Mouse (Mus musculus) E14TG2a.4 (cell line): ENCODE measurements at regions not wholly inside any gene's neighbourhood (a gene's known extent, or its start where the extent isn't known, plus 50 kb on each side); places are given as distances from the start of the nearest gene placed in this dataset.

Experiments
- H3K27me3 ChIP-seq: 2 replicates; pipeline ENCODE4 v1.6.1; 2014; ENCODE audit warnings: low read length, control low read depth; ENCODE audit not compliant: insufficient read depth
- H3K36me3 ChIP-seq: 2 replicates; pipeline ENCODE4 v1.6.1; 2014; ENCODE audit warnings: low read length, control low read depth; ENCODE audit not compliant: insufficient read depth
- H3K4me1 ChIP-seq: replicated peaks from 2 replicates; pipeline ENCODE4 v1.6.1; 2014; ENCODE audit warnings: low read depth, low read length, control low read depth
- H3K4me3 ChIP-seq: replicated peaks from 2 replicates; pipeline ENCODE4 v1.5.1; 2014; ENCODE audit warnings: mild to moderate bottlenecking, low read length
- H3K9me3 ChIP-seq: 2 replicates; pipeline ENCODE4 v1.6.1; 2014; ENCODE audit warnings: low read length, control low read depth
- CTCF ChIP-seq: conservative IDR thresholded peaks from 2 replicates; pipeline ENCODE4 v1.5.1; 2014; ENCODE audit warnings: low read length
- NANOG ChIP-seq: IDR thresholded peaks from 2 replicates; pipeline ENCODE4 v1.6.1; 2014; ENCODE audit warnings: borderline replicate concordance, low read length, mixed read lengths
- POU5F1 ChIP-seq: IDR thresholded peaks from 2 replicates; pipeline ENCODE4 v1.6.1; 2014; ENCODE audit warnings: low read length, borderline replicate concordance

DNA sequence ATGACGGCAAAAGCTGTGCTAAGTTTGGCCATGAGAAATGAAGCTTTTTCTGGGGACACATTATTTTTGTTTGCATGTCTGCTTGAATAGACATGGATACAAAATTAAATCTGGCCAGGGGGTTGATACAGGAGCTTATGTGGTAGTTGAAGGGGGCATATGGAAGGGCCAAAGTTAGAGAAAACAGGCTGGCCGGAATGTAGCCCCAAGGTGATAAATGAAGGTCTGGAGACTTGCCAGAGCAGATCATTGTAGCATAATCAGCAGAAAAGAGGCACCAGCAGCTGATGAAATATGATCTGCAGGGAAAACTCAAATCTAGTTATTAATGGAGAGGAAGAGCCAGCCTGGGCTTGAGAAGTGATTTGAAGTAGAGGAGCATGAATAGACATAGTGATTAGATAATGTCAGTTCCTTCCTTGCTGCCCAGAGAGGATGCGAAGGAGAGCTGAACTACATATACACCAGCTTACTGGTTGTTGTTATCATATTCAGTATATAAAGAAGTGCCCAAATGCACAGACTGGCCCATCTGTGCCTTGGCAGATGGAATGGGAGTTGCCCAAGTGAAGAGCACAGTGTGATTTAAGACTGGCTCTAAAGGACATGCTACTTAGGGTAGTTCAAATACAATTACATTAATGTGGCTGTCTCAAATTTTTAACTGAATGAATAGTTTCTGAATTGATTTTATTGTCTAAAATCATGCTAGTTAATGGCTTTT, 712.3 kb upstream of the Klhl29 start:
- H3K9me3 ChIP-seq = no peaks in the 10 kb centered on the region

DNA sequence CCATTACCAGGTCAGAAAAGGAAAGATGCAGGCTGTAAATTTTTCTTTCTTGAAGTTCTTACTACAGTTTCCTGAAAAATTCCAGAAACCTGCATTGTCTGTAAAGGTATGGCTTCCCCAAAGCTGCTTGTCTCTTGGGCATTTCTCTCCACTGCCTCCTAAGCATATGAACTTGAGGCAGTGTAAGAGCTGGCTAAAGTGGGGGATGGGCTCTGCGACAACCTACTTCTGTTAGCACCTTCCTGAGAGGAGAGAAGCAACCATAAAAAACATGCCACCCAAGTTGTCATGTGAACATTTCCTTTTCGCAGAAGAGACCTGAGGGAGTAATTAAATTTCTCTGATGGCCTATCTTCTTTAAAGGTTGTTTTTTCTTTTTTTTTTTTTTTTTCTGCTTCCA, 711.6 kb upstream of the Klhl29 start:
- Histone ChIP-seq H3K9me3 (no peaks in the 10 kb centered on the region), H3K4me1 (no peaks in the 10 kb centered on the region), H3K4me3 (no peak overlapping the region), H3K27me3 (no peaks in the 10 kb centered on the region), H3K36me3 (no peaks in the 10 kb centered on the region)
- TF ChIP-seq POU5F1 = no peak
- TF ChIP-seq CTCF = no peak
- TF ChIP-seq NANOG = no peak

More for the DNA sequence above, 712.3 kb upstream of the Klhl29 start:
- no peak overlapping the region for H3K4me3 ChIP-seq
- H3K36me3 ChIP-seq = no peaks in the 10 kb centered on the region
- H3K27me3 ChIP-seq = no peaks in the 10 kb centered on the region
- TF ChIP-seq NANOG (no peak), POU5F1 (no peak), CTCF (no peak)
- H3K4me1 ChIP-seq = no peaks in the 10 kb centered on the region

DNA sequence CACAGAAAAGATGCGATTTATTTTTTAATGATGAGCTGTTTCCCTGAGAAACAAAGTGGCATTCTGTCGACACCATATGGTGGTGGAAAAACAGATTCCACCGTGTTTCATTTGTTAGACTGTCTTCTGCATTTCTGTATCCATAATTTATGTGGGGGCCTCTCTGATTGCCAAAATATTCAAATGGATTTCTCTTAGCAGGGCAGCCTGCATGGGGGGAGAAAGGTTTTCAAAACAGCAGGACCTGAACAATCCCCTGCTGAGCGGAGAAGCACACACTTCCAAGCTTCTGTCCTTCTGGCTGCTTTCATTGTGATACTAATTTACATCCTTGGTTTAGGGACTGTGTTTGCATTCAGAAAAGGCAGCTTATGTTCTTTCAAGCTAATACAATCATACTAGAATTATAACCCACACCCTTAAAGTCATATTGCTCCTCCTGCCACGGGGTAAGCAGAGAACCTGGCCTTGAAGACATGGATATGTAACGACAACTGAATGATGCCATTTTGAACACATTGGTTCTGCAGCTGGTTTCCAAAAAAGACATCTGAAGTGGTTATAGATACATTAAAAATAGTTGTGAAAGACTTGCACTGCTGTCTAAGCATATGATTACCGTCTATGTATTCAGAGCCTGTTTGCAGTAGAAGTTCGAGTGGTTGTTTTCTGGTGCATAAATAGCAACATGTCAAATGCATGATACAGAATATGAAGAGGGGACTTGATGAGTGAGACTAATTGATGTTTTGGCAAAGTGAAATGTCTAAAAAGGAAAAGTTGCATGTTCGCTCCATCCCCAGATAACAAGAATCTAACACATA, 671.6 kb upstream of the Klhl29 start:
- H3K36me3 ChIP-seq = no peaks in the 10 kb centered on the region
- H3K4me1 ChIP-seq = peaks cover 13% of the 10 kb centered on the region
- no peaks in the 10 kb centered on the region for H3K27me3 ChIP-seq
- no peaks in the 10 kb centered on the region for H3K9me3 ChIP-seq
- TF ChIP-seq CTCF = no peak
- no peak for TF ChIP-seq POU5F1
- TF ChIP-seq NANOG = no peak
- no peak overlapping the region for H3K4me3 ChIP-seq

DNA sequence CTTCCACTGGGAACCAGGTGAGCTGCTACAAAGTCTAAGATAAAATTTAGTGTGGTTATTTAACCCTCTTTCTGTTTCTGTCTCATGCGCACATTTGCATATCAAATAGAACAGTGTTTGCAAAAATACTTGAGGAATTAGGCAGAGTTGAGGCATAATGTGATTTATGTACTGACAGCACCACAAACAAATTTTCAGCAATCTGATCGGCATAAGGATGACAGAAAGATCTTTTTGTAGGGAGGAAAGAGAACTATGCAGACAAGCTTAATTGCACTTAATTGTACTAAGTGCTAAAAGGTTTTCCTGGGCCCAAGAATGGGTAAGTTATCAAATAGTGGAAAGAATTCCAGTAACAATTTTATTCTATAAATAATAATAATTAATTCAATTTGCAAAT, 670.6 kb upstream of the Klhl29 start:
- no peaks in the 10 kb centered on the region for H3K9me3 ChIP-seq
- TF ChIP-seq NANOG (no peak), POU5F1 (no peak), CTCF (no peak)
- peaks cover 13% of the 10 kb centered on the region for H3K4me1 ChIP-seq
- no peaks in the 10 kb centered on the region for H3K36me3 ChIP-seq
- no peak overlapping the region for H3K4me3 ChIP-seq
- H3K27me3 ChIP-seq = no peaks in the 10 kb centered on the region

DNA sequence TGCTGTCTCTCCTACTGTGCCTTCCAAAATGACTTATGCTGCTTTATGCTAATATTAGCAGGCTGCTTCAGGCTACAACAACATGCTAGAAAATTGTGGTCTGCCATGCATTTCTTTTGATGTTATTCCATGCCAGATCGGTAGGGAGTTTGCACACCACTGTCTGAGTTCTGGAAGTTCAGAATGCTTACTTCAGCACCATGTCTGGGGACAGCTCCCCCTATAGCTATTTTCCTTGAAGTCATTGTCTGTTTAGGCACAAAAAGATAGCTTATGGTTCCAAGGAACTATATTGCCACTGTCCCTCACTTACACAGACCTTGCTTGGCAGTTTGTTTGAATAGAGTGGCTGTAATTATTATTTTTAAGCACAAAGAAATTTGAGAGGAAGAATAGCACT, 666.8 kb upstream of the Klhl29 start:
- Histone ChIP-seq H3K4me3 (no peak overlapping the region), H3K9me3 (no peaks in the 10 kb centered on the region), H3K36me3 (no peaks in the 10 kb centered on the region), H3K4me1 (peaks cover 19% of the 10 kb centered on the region), H3K27me3 (no peaks in the 10 kb centered on the region)
- no peak for TF ChIP-seq NANOG
- no peak for TF ChIP-seq CTCF
- no peak for TF ChIP-seq POU5F1

DNA sequence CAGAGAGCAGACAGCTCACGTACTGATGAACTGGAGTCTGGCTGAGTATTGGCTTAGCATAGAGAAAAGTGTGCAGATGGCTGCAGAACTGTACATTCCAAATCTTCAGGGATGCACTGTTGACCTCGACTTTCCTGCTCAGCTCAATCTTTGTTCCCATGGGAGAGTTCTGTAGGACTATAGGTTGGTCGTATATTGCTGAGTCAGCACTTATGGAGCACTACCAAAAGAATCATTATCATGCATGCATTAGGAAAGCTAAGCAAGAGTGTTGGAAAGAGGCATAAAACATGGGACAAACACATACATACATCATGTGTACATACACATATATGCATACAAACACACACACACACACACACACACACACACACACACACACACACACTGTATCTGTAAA, 648.6 kb upstream of the Klhl29 start:
- Histone ChIP-seq H3K4me3 (no peak overlapping the region), H3K4me1 (no peaks in the 10 kb centered on the region), H3K27me3 (no peaks in the 10 kb centered on the region), H3K36me3 (no peaks in the 10 kb centered on the region), H3K9me3 (no peaks in the 10 kb centered on the region)
- TF ChIP-seq POU5F1 = no peak
- TF ChIP-seq CTCF = no peak
- TF ChIP-seq NANOG = no peak

DNA sequence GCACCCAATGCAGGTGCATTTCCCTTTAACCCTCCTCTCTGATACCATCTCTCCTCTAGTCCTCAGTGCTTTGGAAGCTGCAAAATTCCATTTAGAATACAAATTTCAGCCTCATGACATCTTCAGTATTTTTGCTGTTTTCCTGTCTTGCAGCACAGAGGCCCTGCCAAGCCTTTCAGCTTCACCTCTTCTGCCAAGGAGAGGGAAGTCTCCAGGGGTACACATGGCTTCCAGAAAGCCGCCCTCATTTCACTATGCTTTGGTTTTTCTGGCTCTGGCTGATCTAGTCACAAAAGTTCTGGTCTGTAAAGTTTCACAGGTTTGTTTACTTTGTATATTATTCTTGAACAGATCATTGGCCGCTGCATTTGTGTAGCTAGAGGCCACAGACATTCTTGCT, 647.0 kb upstream of the Klhl29 start:
- Histone ChIP-seq H3K9me3 (no peaks in the 10 kb centered on the region), H3K4me1 (no peaks in the 10 kb centered on the region), H3K27me3 (no peaks in the 10 kb centered on the region), H3K4me3 (no peak overlapping the region), H3K36me3 (no peaks in the 10 kb centered on the region)
- TF ChIP-seq NANOG = no peak
- TF ChIP-seq CTCF = no peak
- TF ChIP-seq POU5F1 = no peak

DNA sequence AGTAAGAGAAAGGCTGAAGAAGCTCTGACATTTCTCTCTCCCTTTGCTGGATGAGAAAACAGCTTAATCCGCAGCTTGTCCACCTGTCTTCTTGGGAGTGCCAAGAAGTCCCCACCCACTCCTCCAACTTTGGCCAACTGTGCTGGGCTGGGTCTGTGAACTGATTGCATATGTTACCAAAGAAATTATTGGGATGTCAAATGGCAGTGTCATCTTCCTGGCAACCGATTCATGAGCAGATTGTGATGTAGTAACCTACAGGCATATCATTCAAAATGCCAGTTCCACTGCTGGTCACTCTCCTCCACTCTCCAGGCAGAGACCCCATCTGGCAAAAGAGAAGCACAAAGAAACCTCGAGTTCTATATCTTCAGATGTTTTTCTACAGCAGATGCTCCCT, 625.5 kb upstream of the Klhl29 start:
- no peaks in the 10 kb centered on the region for H3K36me3 ChIP-seq
- H3K9me3 ChIP-seq = no peaks in the 10 kb centered on the region
- TF ChIP-seq POU5F1 (no peak), NANOG (no peak), CTCF (no peak)
- no peaks in the 10 kb centered on the region for H3K27me3 ChIP-seq
- H3K4me3 ChIP-seq = no peak overlapping the region
- H3K4me1 ChIP-seq = peaks cover 8% of the 10 kb centered on the region
